Mouse (Mus musculus) hindbrain, embryonic 12.5 days (tissue): ENCODE measurements around the gene Elovl5. TPM values are rescaled to one million over a fixed set of nuclear protein-coding genes. Genes with fewer than 3 reads are reported as not detected.

Experiments
- polyA plus RNA-seq: library from polyadenylated mRNA; unstranded; fragments of >200 nt; fragmentation: Nextera tagmentation; extraction: Ambion mirVana; gene quantifications from 2 replicates; pipeline ENCODE4 v1.2.1, GENCODE M21; 2016

The Elovl5 gene
- polyA plus RNA-seq, 1 experiment from 2014 or later, result 69.3 TPM

Other genes starting within 250 kb of the Elovl5 start
- gene Gclc, start 162.8 kb upstream of the Elovl5 start, polyA plus RNA-seq, result 22.2 and 24.6 TPM in 2 replicates
- not detected in 2 replicates for gene Gcm1, start 134.6 kb downstream of the Elovl5 start, polyA plus RNA-seq
- 42.0 and 43.1 TPM in 2 replicates for gene Fbxo9, start 191.7 kb downstream of the Elovl5 start, polyA plus RNA-seq
- gene Ick, start 191.8 kb downstream of the Elovl5 start, polyA plus RNA-seq, result 38.1 and 40.0 TPM in 2 replicates